Mouse (Mus musculus): ENCODE data around the gene Lcn5. TPM values are rescaled to one million over a fixed set of nuclear protein-coding genes. Genes with fewer than 3 reads are reported as not detected.
"Not testable (repeated sequence)": the region's sequence is repeated elsewhere in the genome, so short reads cannot be mapped to it uniquely, and the experiment has no call there.

Gene Lcn5
- polyA plus RNA-seq, 1 experiment from 2014 or later: not detected

- Histone ChIP-seq H3K4me3 (ENCODE audit: low read length) (no peak overlapping the region), H3K9me3 (replicated peaks; ENCODE audit: control insufficient read depth, low read length) (no peaks in the 10 kb centered on the region), H3K4me2 (ENCODE audit: low read depth, low read length) (no peak overlapping the region), H3K36me3 (ENCODE audit: control insufficient read depth, insufficient read depth) (no peaks in the 10 kb centered on the region), H3K9ac (ENCODE audit: low read length) (no peak overlapping the region), H3K27me3 (ENCODE audit: control insufficient read depth, insufficient read depth, low read length) (no peaks in the 10 kb centered on the region; the same call in 1 of the 2 replicates), H3K4me1 (ENCODE audit: control insufficient read depth, insufficient read depth, low read length) (no peaks in the 10 kb centered on the region), H3K27ac (ENCODE audit: low read length) (no peak overlapping the region)
- WGBS: 51% methylated on average over 4 of the region's 4 CpGs
- ATAC-seq (replicated peaks; ENCODE audit: extremely low read depth, insufficient read depth, low FRiP score): no peak
Measured at GRCm38 (mm10) chr2:25696951-25697350, 39.2 kb downstream of the Lcn5 start.

- no peak overlapping the region for H3K27ac ChIP-seq (ENCODE audit: low read length)
- ATAC-seq (replicated peaks; ENCODE audit: extremely low read depth, insufficient read depth, low FRiP score): no peak
- no peaks in the 10 kb centered on the region for H3K4me1 ChIP-seq (ENCODE audit: control insufficient read depth, insufficient read depth, low read length)
- 82% methylated on average over 2 of the region's 2 CpGs for WGBS
- no peaks in the 10 kb centered on the region for H3K36me3 ChIP-seq (ENCODE audit: control insufficient read depth, insufficient read depth)
- no peak overlapping the region for H3K9ac ChIP-seq (ENCODE audit: low read length)
- no peak overlapping the region for H3K4me2 ChIP-seq (ENCODE audit: low read depth, low read length)
- no peaks in the 10 kb centered on the region; the same call in 1 of the 2 replicates for H3K27me3 ChIP-seq (ENCODE audit: control insufficient read depth, insufficient read depth, low read length)
- H3K9me3 ChIP-seq (replicated peaks; ENCODE audit: control insufficient read depth, low read length): no peaks in the 10 kb centered on the region
- no peak overlapping the region for H3K4me3 ChIP-seq (ENCODE audit: low read length)
Measured at GRCm38 (mm10) chr2:25698696-25699095, 40.9 kb downstream of the Lcn5 start.

GRCm38 (mm10) chr2:25699743-25700142 lies 42.0 kb downstream of the Lcn5 start, which contains the start of gene Obp2a:
Gene Obp2a, plus strand, starts transcription at chr2:25700043.
- not testable (repeated sequence) for H3K27me3 ChIP-seq (ENCODE audit: control insufficient read depth, insufficient read depth, low read length); H3K9ac ChIP-seq (ENCODE audit: low read length); H3K27ac ChIP-seq (ENCODE audit: low read length); ATAC-seq (replicated peaks; ENCODE audit: extremely low read depth, insufficient read depth, low FRiP score); H3K4me2 ChIP-seq (ENCODE audit: low read depth, low read length); H3K4me3 ChIP-seq (ENCODE audit: low read length); H3K4me1 ChIP-seq (ENCODE audit: control insufficient read depth, insufficient read depth, low read length); H3K36me3 ChIP-seq (ENCODE audit: control insufficient read depth, insufficient read depth); H3K9me3 ChIP-seq (replicated peaks; ENCODE audit: control insufficient read depth, low read length)
- WGBS: 70% methylated on average over 3 of the region's 3 CpGs

- Histone ChIP-seq H3K36me3 (ENCODE audit: control insufficient read depth, insufficient read depth) (no peaks in the 10 kb centered on the region), H3K9me3 (replicated peaks; ENCODE audit: control insufficient read depth, low read length) (no peaks in the 10 kb centered on the region), H3K27ac (ENCODE audit: low read length) (no peak overlapping the region), H3K27me3 (ENCODE audit: control insufficient read depth, insufficient read depth, low read length) (no peaks in the 10 kb centered on the region; the same call in 1 of the 2 replicates), H3K9ac (ENCODE audit: low read length) (no peak overlapping the region), H3K4me2 (ENCODE audit: low read depth, low read length) (no peak overlapping the region), H3K4me1 (ENCODE audit: control insufficient read depth, insufficient read depth, low read length) (no peaks in the 10 kb centered on the region), H3K4me3 (ENCODE audit: low read length) (no peak overlapping the region)
- no peak for ATAC-seq (replicated peaks; ENCODE audit: extremely low read depth, insufficient read depth, low FRiP score)
- WGBS: 63% methylated on average over 5 of the region's 5 CpGs
Measured at GRCm38 (mm10) chr2:25701001-25701400, 43.2 kb downstream of the Lcn5 start.

- Histone ChIP-seq H3K36me3 (ENCODE audit: control insufficient read depth, insufficient read depth) (no peaks in the 10 kb centered on the region), H3K4me2 (ENCODE audit: low read depth, low read length) (no peak overlapping the region), H3K4me3 (ENCODE audit: low read length) (no peak overlapping the region), H3K4me1 (ENCODE audit: control insufficient read depth, insufficient read depth, low read length) (peaks cover 6% of the 10 kb centered on the region; the same call in 1 of the 2 replicates), H3K9ac (ENCODE audit: low read length) (no peak overlapping the region), H3K9me3 (replicated peaks; ENCODE audit: control insufficient read depth, low read length) (no peaks in the 10 kb centered on the region), H3K27ac (ENCODE audit: low read length) (no peak overlapping the region), H3K27me3 (ENCODE audit: control insufficient read depth, insufficient read depth, low read length) (no peaks in the 10 kb centered on the region)
- no peak for ATAC-seq (replicated peaks; ENCODE audit: extremely low read depth, insufficient read depth, low FRiP score)
- WGBS: 34% methylated on average over 4 of the region's 4 CpGs
Measured at GRCm38 (mm10) chr2:25703706-25704105, 46.0 kb downstream of the Lcn5 start.

GRCm38 (mm10) chr2:25706643-25707481 lies 49.1 kb downstream of the Lcn5 start, which contains the start of gene Bmyc:
Gene Bmyc, plus strand, starts transcription at chr2:25706739.
- Histone ChIP-seq H3K27ac (ENCODE audit: low read length) (peak within 1 kb of the TSS; percentile 64), H3K27me3 (ENCODE audit: control insufficient read depth, insufficient read depth, low read length) (no peaks in the 10 kb centered on the region), H3K9me3 (replicated peaks; ENCODE audit: control insufficient read depth, low read length) (no peaks in the 10 kb centered on the region), H3K4me3 (ENCODE audit: low read length) (peak within 1 kb of the TSS; percentile 87), H3K4me2 (ENCODE audit: low read depth, low read length) (peak within 1 kb of the TSS; percentile 99), H3K4me1 (ENCODE audit: control insufficient read depth, insufficient read depth, low read length) (peaks cover 6% of the 10 kb centered on the region; the same call in 1 of the 2 replicates), H3K9ac (ENCODE audit: low read length) (peak within 1 kb of the TSS; percentile 86), H3K36me3 (ENCODE audit: control insufficient read depth, insufficient read depth) (no peaks in the 10 kb centered on the region)
- under 1% methylated on average over 78 of the region's 78 CpGs for WGBS
- ATAC-seq (replicated peaks; ENCODE audit: extremely low read depth, insufficient read depth, low FRiP score): peak; percentile 92

DNA sequence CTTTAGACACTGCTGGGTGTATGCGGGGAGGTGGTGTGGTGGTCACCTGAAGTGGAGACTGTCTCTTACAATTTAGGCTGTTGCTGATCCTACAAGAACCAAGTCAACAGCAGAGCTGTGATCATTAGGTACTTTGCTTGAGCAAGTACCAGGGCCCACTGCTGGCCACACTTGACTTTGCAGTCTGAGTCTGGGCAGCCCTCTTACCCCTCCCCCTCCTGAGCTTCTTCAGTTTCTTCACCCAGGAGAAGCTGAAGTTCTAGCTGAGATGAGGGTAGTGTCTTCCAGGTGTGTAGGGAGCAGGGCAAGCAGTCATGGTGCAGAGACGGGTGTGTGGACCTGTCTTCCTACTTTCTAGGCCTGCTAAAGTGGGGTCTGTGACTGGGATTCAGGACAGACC lies 50.4 kb downstream of the Lcn5 start:
- no peaks in the 10 kb centered on the region for H3K9me3 ChIP-seq (replicated peaks; ENCODE audit: control insufficient read depth, low read length)
- no peak overlapping the region for H3K4me3 ChIP-seq (ENCODE audit: low read length)
- H3K4me2 ChIP-seq (ENCODE audit: low read depth, low read length): no peak overlapping the region
- peaks cover 6% of the 10 kb centered on the region; the same call in 1 of the 2 replicates for H3K4me1 ChIP-seq (ENCODE audit: control insufficient read depth, insufficient read depth, low read length)
- H3K27me3 ChIP-seq (ENCODE audit: control insufficient read depth, insufficient read depth, low read length): no peaks in the 10 kb centered on the region
- no peak overlapping the region for H3K27ac ChIP-seq (ENCODE audit: low read length)
- WGBS: 56% methylated on average over 2 of the region's 2 CpGs
- no peak for ATAC-seq (replicated peaks; ENCODE audit: extremely low read depth, insufficient read depth, low FRiP score)
- H3K36me3 ChIP-seq (ENCODE audit: control insufficient read depth, insufficient read depth): no peaks in the 10 kb centered on the region
- no peak overlapping the region for H3K9ac ChIP-seq (ENCODE audit: low read length)

GRCm38 (mm10) chr2:25709056-25709455 lies 51.3 kb downstream of the Lcn5 start:
- H3K4me1 ChIP-seq (ENCODE audit: control insufficient read depth, insufficient read depth, low read length); H3K27ac ChIP-seq (ENCODE audit: low read length); H3K4me3 ChIP-seq (ENCODE audit: low read length); H3K9ac ChIP-seq (ENCODE audit: low read length); H3K4me2 ChIP-seq (ENCODE audit: low read depth, low read length); H3K9me3 ChIP-seq (replicated peaks; ENCODE audit: control insufficient read depth, low read length); H3K27me3 ChIP-seq (ENCODE audit: control insufficient read depth, insufficient read depth, low read length); ATAC-seq (replicated peaks; ENCODE audit: extremely low read depth, insufficient read depth, low FRiP score); H3K36me3 ChIP-seq (ENCODE audit: control insufficient read depth, insufficient read depth): not testable (repeated sequence)
- 80% methylated on average over 1 of the region's 1 CpGs for WGBS

DNA sequence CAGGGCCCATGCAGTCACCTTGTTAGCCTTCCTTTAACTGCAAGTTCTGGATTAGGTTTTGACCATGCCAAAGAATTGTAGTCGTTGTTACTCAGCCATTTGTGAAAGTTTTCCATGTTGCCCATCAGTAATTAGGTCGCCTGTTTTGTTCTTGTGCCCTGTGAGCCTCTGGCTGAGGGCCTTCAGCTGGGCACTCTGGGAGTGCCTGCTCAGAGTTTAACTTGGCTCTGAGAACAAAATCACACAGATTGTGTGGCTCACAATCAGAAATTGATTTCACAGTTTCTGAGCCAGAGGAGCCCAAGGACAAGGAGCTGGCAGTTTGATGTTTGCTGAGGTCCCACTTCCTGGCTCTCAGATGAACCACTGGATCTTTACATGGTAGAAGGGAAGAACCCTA lies 52.0 kb downstream of the Lcn5 start:
- not testable (repeated sequence) for ATAC-seq (replicated peaks; ENCODE audit: extremely low read depth, insufficient read depth, low FRiP score); H3K4me2 ChIP-seq (ENCODE audit: low read depth, low read length); H3K9me3 ChIP-seq (replicated peaks; ENCODE audit: control insufficient read depth, low read length); H3K4me3 ChIP-seq (ENCODE audit: low read length); H3K9ac ChIP-seq (ENCODE audit: low read length); H3K36me3 ChIP-seq (ENCODE audit: control insufficient read depth, insufficient read depth); H3K27me3 ChIP-seq (ENCODE audit: control insufficient read depth, insufficient read depth, low read length); H3K27ac ChIP-seq (ENCODE audit: low read length); H3K4me1 ChIP-seq (ENCODE audit: control insufficient read depth, insufficient read depth, low read length)
- WGBS: 76% methylated on average over 2 of the region's 2 CpGs
